Mouse (Mus musculus) left cerebral cortex, adult 2 months (tissue): ENCODE data around the gene Parva. TPM values are rescaled to one million over a fixed set of nuclear protein-coding genes. Genes with fewer than 3 reads are reported as not detected.

ENCODE experiments used
- DNase-seq, 2 experiments: peaks; one replicate each; pipeline ENCODE4 v3.0.0; 2021 to 2022; ENCODE audit warnings: low spot score in 2 of 2, mixed read lengths in 1 of 2; ENCODE audit errors: extremely low spot score in 1 of 2
- H3K27ac ChIP-seq: fragments of 200-600 bp; 2 replicates; pipeline ENCODE4 v1.8.1; 2022
- H3K4me3 ChIP-seq: fragments of 200-600 bp; 2 replicates; pipeline ENCODE4 v1.8.1; 2022
- CTCF ChIP-seq: fragments of 200-600 bp; IDR thresholded peaks from 2 replicates; pipeline ENCODE4 v1.8.1; 2022; ENCODE audit warnings: antibody characterized with exemption, mild to moderate bottlenecking, moderate library complexity
- intact Hi-C: fragments of 180-260 bp; cut with DNase I; formaldehyde crosslinking; loops from one replicate; pipeline ENCODE4 v1.15.1; 2025
- total RNA-seq, 2 experiments: library from RNA; stranded (reverse); gene quantifications; 2 replicates each; pipeline ENCODE4 v1.2.3; 2021

Parva gene
- total RNA-seq, 2 experiments from 2014 or later = 52.8 to 57.2 TPM

- no peak for DNase-seq
- Histone ChIP-seq H3K4me3 (no peak overlapping the region), H3K27ac (no peak overlapping the region)
- intact Hi-C loops = no loop called here
- TF ChIP-seq CTCF = no peak
Observed at GRCm38 (mm10) chr7:112481031-112481430, 53.7 kb downstream of the Parva start.

- intact Hi-C loops = no loop called here
- Histone ChIP-seq H3K27ac (no peak overlapping the region), H3K4me3 (no peak overlapping the region)
- DNase-seq = no peak
- no peak for TF ChIP-seq CTCF
Observed at GRCm38 (mm10) chr7:112482572-112482971, 55.3 kb downstream of the Parva start.

GRCm38 (mm10) chr7:112483382-112483781 lies 56.1 kb downstream of the Parva start:
- H3K27ac ChIP-seq = no peak overlapping the region
- TF ChIP-seq CTCF = no peak
- DNase-seq = no peak
- intact Hi-C loops = no loop called here
- no peak overlapping the region for H3K4me3 ChIP-seq

GRCm38 (mm10) chr7:112490825-112491224 lies 63.5 kb downstream of the Parva start:
- intact Hi-C loops = no loop called here

GRCm38 (mm10) chr7:112491737-112492136 lies 64.4 kb downstream of the Parva start:
- no peak for TF ChIP-seq CTCF
- Histone ChIP-seq H3K4me3 (no peak overlapping the region), H3K27ac (no peak overlapping the region)
- intact Hi-C loops = no loop called here
- no peak for DNase-seq

More at GRCm38 (mm10) chr7:112490825-112491224, 63.5 kb downstream of the Parva start:
- no peak for DNase-seq
- Histone ChIP-seq H3K27ac (no peak overlapping the region), H3K4me3 (no peak overlapping the region)
- no peak for TF ChIP-seq CTCF

- intact Hi-C loops = no loop called here
- H3K4me3 ChIP-seq = no peak overlapping the region
- H3K27ac ChIP-seq = no peak overlapping the region
- no peak for TF ChIP-seq CTCF
- no peak for DNase-seq
Observed at GRCm38 (mm10) chr7:112495950-112496349, 68.6 kb downstream of the Parva start.

- intact Hi-C loops = no loop called here
Observed at GRCm38 (mm10) chr7:112496921-112497320, 69.6 kb downstream of the Parva start.

GRCm38 (mm10) chr7:112498591-112499301 lies 71.4 kb downstream of the Parva start:
- no peak for DNase-seq
- Histone ChIP-seq H3K4me3 (no peak overlapping the region), H3K27ac (no peak overlapping the region)
- intact Hi-C loops = no loop called here
- no peak for TF ChIP-seq CTCF

More at GRCm38 (mm10) chr7:112496921-112497320, 69.6 kb downstream of the Parva start:
- DNase-seq = no peak
- TF ChIP-seq CTCF = no peak
- H3K27ac ChIP-seq = no peak overlapping the region
- H3K4me3 ChIP-seq = no peak overlapping the region

- no peak for TF ChIP-seq CTCF
- intact Hi-C loops = no loop called here
- H3K4me3 ChIP-seq = no peak overlapping the region
- H3K27ac ChIP-seq = no peak overlapping the region
- no peak for DNase-seq
Observed at GRCm38 (mm10) chr7:112499453-112500133, 72.3 kb downstream of the Parva start.

- no peak for TF ChIP-seq CTCF
- intact Hi-C loops = no loop called here
- Histone ChIP-seq H3K27ac (no peak overlapping the region), H3K4me3 (no peak overlapping the region)
- DNase-seq = no peak
Observed at GRCm38 (mm10) chr7:112500134-112500490, 72.8 kb downstream of the Parva start.

GRCm38 (mm10) chr7:112502050-112502809 lies 74.9 kb downstream of the Parva start:
- DNase-seq = no peak
- no peak overlapping the region for H3K27ac ChIP-seq
- H3K4me3 ChIP-seq = no peak overlapping the region
- no peak for TF ChIP-seq CTCF
- intact Hi-C loops = no loop called here

GRCm38 (mm10) chr7:112502845-112503244 lies 75.5 kb downstream of the Parva start:
- DNase-seq = no peak
- TF ChIP-seq CTCF = no peak
- no peak overlapping the region for H3K27ac ChIP-seq
- no peak overlapping the region for H3K4me3 ChIP-seq
- intact Hi-C loops = no loop called here
